Mouse (Mus musculus) ES-E14 (cell line): ENCODE measurements around the gene Arl10.

Experiments
- ZC3H11A ChIP-seq: IDR thresholded peaks from 2 replicates; pipeline ENCODE4 v1.6.1; 2012; ENCODE audit warnings: low read depth, mild to moderate bottlenecking, inconsistent platforms, low read length, borderline replicate concordance
- ZNF384 ChIP-seq: IDR thresholded peaks from 2 replicates; pipeline ENCODE4 v1.6.1; 2012; ENCODE audit warnings: low read depth, low read length, inconsistent platforms

DNA sequence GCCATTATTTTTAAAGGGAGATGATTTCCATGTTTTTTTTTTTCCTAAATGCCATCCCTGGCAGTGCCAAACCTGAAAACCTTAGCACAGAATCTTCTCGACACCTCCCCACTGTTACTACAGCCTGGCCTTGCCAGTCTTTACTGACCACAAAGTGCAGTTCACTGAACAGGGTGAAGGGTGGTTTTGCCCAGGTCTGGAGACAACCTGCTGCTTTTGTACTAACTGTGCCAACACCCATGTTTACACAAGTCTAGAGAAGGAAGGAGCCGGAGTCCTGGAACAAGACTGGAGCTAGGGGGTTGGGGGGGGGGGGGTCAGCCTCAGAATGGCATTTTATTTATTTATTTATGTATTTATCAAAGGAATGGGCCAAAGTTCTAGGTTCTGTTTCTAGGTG lies 6.6 kb downstream of the Arl10 start:
- TF ChIP-seq ZNF384: no peak
- TF ChIP-seq ZC3H11A: no peak
